21 mouse cellular contexts compared by ENCODE assay signal in the genomic region with DNA sequence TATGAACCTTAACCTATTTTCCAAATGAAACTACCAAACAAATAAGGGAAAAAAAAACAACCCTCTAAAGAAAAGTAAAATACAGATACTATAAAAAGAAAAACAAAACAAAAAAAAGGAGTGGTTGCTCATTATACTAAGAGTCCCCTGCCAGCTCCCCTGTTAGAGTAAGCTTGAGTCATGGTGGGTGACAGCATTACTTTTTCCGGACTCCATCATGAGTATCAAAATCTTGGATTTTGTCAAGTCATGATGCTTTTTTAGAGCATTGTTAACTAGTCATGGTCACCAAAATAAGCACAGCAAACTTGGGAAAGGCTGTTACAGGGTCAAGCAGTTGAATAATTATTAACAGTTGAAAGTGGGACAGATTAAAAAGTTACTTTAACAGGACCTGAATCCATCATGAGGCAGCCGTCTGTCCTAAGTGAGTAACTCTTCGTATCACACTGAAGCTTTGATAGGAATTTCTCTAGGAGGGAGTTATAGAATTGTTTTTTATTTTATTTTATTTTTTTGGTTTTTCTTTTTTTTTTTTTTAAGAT. TPM values are rescaled to one million over a fixed set of nuclear protein-coding genes. Genes with fewer than 3 reads are reported as not detected.
A peak's percentile ranks its signal among the peaks of the same experiment; 100 is the strongest.
DNase-seq lines count a peak whose midpoint lies in the region; ATAC-seq and TF ChIP-seq lines count a peak whose summit lies in the region.
"Had no signal": no experiment of that assay in that cellular context is flagged by ENCODE, and none has a peak within 500 bp of the region (broad histone marks: within the 10 kb centered on the region; RNA-seq: fewer than 3 reads in every experiment).

No protein-coding gene starts in this region.

- TF ChIP-seq POLR2A in kidney, adult 2 months (IDR thresholded peaks at IDR 0.05; ENCODE audit: low read depth, low read length): no peak
- no peak for TF ChIP-seq POLR2A in MEL (IDR thresholded peaks at IDR 0.05; ENCODE audit: control insufficient read depth in 1 of 2, insufficient read depth in 1 of 2, low read depth in 1 of 2, low read length in 2 of 2, poor library complexity in 1 of 2)

- intact Hi-C loops in left cerebral cortex, postnatal 14 days (cut with DNase I): no loop called here

- WGBS in kidney, adult 2 months: 29% methylated on average over 3 of the region's 3 CpGs
- WGBS in kidney, embryonic 14.5 days: 81% methylated on average over 3 of the region's 3 CpGs
- 83% methylated on average over 3 of the region's 3 CpGs for WGBS in liver, embryonic 12.5 days (ENCODE audit: insufficient replicate concordance)

- no peak overlapping the region for H3K9ac ChIP-seq in kidney, embryonic 14.5 days (ENCODE audit: low read depth, low read length)
- 0 out of 2 replicates have a peak overlapping the region, but pooled peaks have one; percentile 26 for H3K9ac ChIP-seq in MEL (ENCODE audit: control insufficient read depth, low read depth, low read length, poor library complexity, severe bottlenecking)
- no peak overlapping the region for H3K9ac ChIP-seq in liver, embryonic 12.5 days
- H3K9ac ChIP-seq: hindbrain, embryonic 15.5 days; neural tube, embryonic 12.5 days had no signal

- DNase-seq in kidney, adult 2 months: peak; percentile 77
- DNase-seq in 416B (ENCODE audit: low read depth): peak; percentile 80
- peak; percentile 45 for DNase-seq in MEL (ENCODE audit: low read depth, low spot score)
- no peak for DNase-seq in left cerebral cortex, postnatal 14 days (ENCODE audit: low spot score in 2 of 2)
- DNase-seq in lung, postnatal 10 days: no peak
- no peak for DNase-seq in right cerebral cortex, adult 2 months (ENCODE audit: low spot score in 2 of 2)
- DNase-seq: adrenal gland, postnatal 14 days; cerebellum, adult 2 months; heart, postnatal 36 days; right cerebral cortex, postnatal 25 days; thymus, postnatal 14 days had no signal

- TF ChIP-seq EP300 in MEL (IDR thresholded peaks at IDR 0.05; ENCODE audit: low read depth in 1 of 2, low read length in 2 of 2): no peak

- no peak for TF ChIP-seq RAD21 in MEL (IDR thresholded peaks at IDR 0.05; ENCODE audit: low read depth, low read length)

- peaks cover 41% of the 10 kb centered on the region for H3K79me2 ChIP-seq in MEL (ENCODE audit: control insufficient read depth, insufficient read depth, low read length, poor library complexity)

- no peaks in the 10 kb centered on the region for H3K27me3 ChIP-seq in kidney, adult 2 months (replicated peaks; ENCODE audit: control insufficient read depth, insufficient read depth, low read length)
- no peaks in the 10 kb centered on the region for H3K27me3 ChIP-seq in kidney, embryonic 14.5 days (ENCODE audit: control insufficient read depth, insufficient read depth, low read length)
- H3K27me3 ChIP-seq in MEL (ENCODE audit: control insufficient read depth in 1 of 2, insufficient read depth in 2 of 2, low read length in 2 of 2): no peaks in the 10 kb centered on the region
- no peaks in the 10 kb centered on the region for H3K27me3 ChIP-seq in liver, embryonic 12.5 days (replicated peaks)
- H3K27me3 ChIP-seq: embryonic facial prominence, embryonic 12.5 days; heart, embryonic 12.5 days; hindbrain, embryonic 15.5 days; lung, embryonic 15.5 days; neural tube, embryonic 12.5 days had no signal

- peaks cover 3% of the 10 kb centered on the region; the same call in 1 of the 2 replicates for H3K36me3 ChIP-seq in kidney, adult 2 months (ENCODE audit: control insufficient read depth, insufficient read depth, low read length)
- H3K36me3 ChIP-seq in kidney, embryonic 14.5 days (ENCODE audit: control insufficient read depth, insufficient read depth, low read length): peaks cover 28% of the 10 kb centered on the region
- peaks cover 25 to 35% of the 10 kb centered on the region in 2 experiments for H3K36me3 ChIP-seq in MEL (ENCODE audit: control insufficient read depth in 1 of 2, insufficient read depth in 2 of 2, low read length in 2 of 2)
- H3K36me3 ChIP-seq in liver, embryonic 12.5 days: peaks cover 37% of the 10 kb centered on the region

- H3K4me3 ChIP-seq in kidney, adult 2 months (ENCODE audit: insufficient read depth, low read depth, low read length): no peak overlapping the region
- H3K4me3 ChIP-seq in kidney, embryonic 14.5 days (ENCODE audit: low read length): no peak overlapping the region
- peak overlapping the region in 1 of 2 experiments; percentile 84; a peak in 2 of 4 replicates for H3K4me3 ChIP-seq in MEL (ENCODE audit: control insufficient read depth in 1 of 2, insufficient read depth in 1 of 2, low read depth in 2 of 2, low read length in 2 of 2)
- peak overlapping the region; percentile 18 for H3K4me3 ChIP-seq in liver, embryonic 12.5 days

- H3K27ac ChIP-seq in kidney, adult 2 months (ENCODE audit: insufficient read depth, low read depth, low read length): no peak overlapping the region
- H3K27ac ChIP-seq in kidney, embryonic 14.5 days (ENCODE audit: low read depth, low read length): no peak overlapping the region
- H3K27ac ChIP-seq in MEL (ENCODE audit: control insufficient read depth, low read depth, low read length): no peak overlapping the region
- H3K27ac ChIP-seq in liver, embryonic 12.5 days: no peak overlapping the region
- H3K27ac ChIP-seq: embryonic facial prominence, embryonic 12.5 days; hindbrain, embryonic 15.5 days; kidney, postnatal 0 days; left cerebral cortex, adult 2 months; lung, embryonic 15.5 days; neural tube, embryonic 12.5 days had no signal

- no peak for ATAC-seq in kidney, embryonic 14.5 days (ENCODE audit: low FRiP score, low TSS enrichment)
- no peak for ATAC-seq in liver, embryonic 12.5 days
- ATAC-seq: activated CD4-positive, CD25-positive, alpha-beta regulatory T cell, adult 4 months had no signal

- peaks cover 4% of the 10 kb centered on the region; the same call in 1 of the 2 replicates for H3K4me1 ChIP-seq in kidney, adult 2 months (ENCODE audit: control insufficient read depth, insufficient read depth, low read length)
- H3K4me1 ChIP-seq in kidney, embryonic 14.5 days (ENCODE audit: control insufficient read depth, insufficient read depth, low read length): peaks cover 7% of the 10 kb centered on the region
- peaks cover 15 to 17% of the 10 kb centered on the region in 2 experiments for H3K4me1 ChIP-seq in MEL (ENCODE audit: control insufficient read depth in 1 of 2, insufficient read depth in 2 of 2, low read length in 2 of 2)
- peaks cover 15% of the 10 kb centered on the region for H3K4me1 ChIP-seq in liver, embryonic 12.5 days

- H3K4me2 ChIP-seq in kidney, embryonic 14.5 days (replicated peaks; ENCODE audit: low read depth, low read length): no peak overlapping the region
- H3K4me2 ChIP-seq in liver, embryonic 12.5 days: peak overlapping the region; percentile 25

- no peaks in the 10 kb centered on the region for H3K9me3 ChIP-seq in kidney, embryonic 14.5 days (ENCODE audit: control insufficient read depth, low read length)
- H3K9me3 ChIP-seq in MEL (replicated peaks; ENCODE audit: insufficient read depth, low read length): no peaks in the 10 kb centered on the region
- H3K9me3 ChIP-seq in liver, embryonic 12.5 days (replicated peaks): no peaks in the 10 kb centered on the region
- H3K9me3 ChIP-seq: embryonic facial prominence, embryonic 12.5 days; heart, embryonic 12.5 days; hindbrain, embryonic 15.5 days; lung, embryonic 15.5 days; neural tube, embryonic 12.5 days had no signal

- TF ChIP-seq CTCF in kidney, adult 2 months (conservative IDR thresholded peaks at IDR 0.05; ENCODE audit: insufficient read depth, insufficient read length, low read depth, low read length): no peak
- TF ChIP-seq CTCF in MEL (IDR thresholded peaks at IDR 0.05 in 2 of 3, conservative IDR thresholded peaks at IDR 0.05 in 1 of 3; ENCODE audit: control insufficient read depth in 1 of 3, insufficient read depth in 1 of 3, low read depth in 2 of 3, low read length in 3 of 3, poor library complexity in 1 of 3, severe bottlenecking in 1 of 3): no peak

TF ChIP-seq in MEL, 35 proteins besides CTCF, POLR2A, EP300 and RAD21 (continues in another document):
- TF ChIP-seq TAL1 (IDR thresholded peaks at IDR 0.05; ENCODE audit: low read length): no peak
- 0 out of 2 replicates have a peak, but pooled peaks have one; percentile 37 for TF ChIP-seq CHD1 (IDR thresholded peaks at IDR 0.05; ENCODE audit: low read depth, low read length)

RNA-seq across cellular contexts. Expression of gene Psmd11, which starts 2.0 kb away (rescaled TPM):
- 52.8 and 53.4 TPM in 2 replicates for polyA plus RNA-seq in kidney, adult 2 months (2012; rRNA removed)
- polyA plus RNA-seq in kidney, embryonic 14.5 days (2014; fragmentation: Nextera tagmentation; extraction: Ambion mirVana): 300 and 337 TPM in 2 replicates
- total RNA-seq in MEL (2012; rRNA removed): 110 and 153 TPM in 2 replicates
- polyA plus RNA-seq in MEL (2012; ENCODE audit: insufficient read depth in 1 of 2, insufficient read length in 2 of 2, low read depth in 1 of 2, low replicate concordance in 2 of 2, missing spikeins in 1 of 2): 100 to 1,000 TPM; 184 to 324 TPM
- polyA plus RNA-seq in liver, embryonic 12.5 days (2016; fragmentation: Nextera tagmentation; extraction: Ambion mirVana): 228 and 233 TPM in 2 replicates
- 100 to 1,000 TPM in 1 of 2 experiments, 10 to 100 TPM in 1; 99.3 to 100 TPM for total RNA-seq in left cerebral cortex, postnatal 14 days (2021)

RNA-seq across cellular contexts. Expression of gene Cdk5r1, which starts 46.4 kb away (rescaled TPM):
- 0.53 and 1.0 TPM in 2 replicates for polyA plus RNA-seq in kidney, adult 2 months (2012; rRNA removed)
- polyA plus RNA-seq in kidney, embryonic 14.5 days (2014; fragmentation: Nextera tagmentation; extraction: Ambion mirVana): 0.84 and 1.6 TPM in 2 replicates
- 0.88 and 1.2 TPM in 2 replicates for total RNA-seq in MEL (2012; rRNA removed)
- 1 to 10 TPM in 1 of 2 experiments, not detected in 1; 1.1 TPM for polyA plus RNA-seq in MEL (2012; ENCODE audit: insufficient read depth in 1 of 2, insufficient read length in 2 of 2, low read depth in 1 of 2, low replicate concordance in 2 of 2, missing spikeins in 1 of 2)
- 0.62 and 0.75 TPM in 2 replicates for polyA plus RNA-seq in liver, embryonic 12.5 days (2016; fragmentation: Nextera tagmentation; extraction: Ambion mirVana)
- 100 to 1,000 TPM; 359 to 367 TPM for total RNA-seq in left cerebral cortex, postnatal 14 days (2021)

RNA-seq across cellular contexts. Expression of gene Zfp207, which starts 47.4 kb away (rescaled TPM):
- 66.8 and 72.8 TPM in 2 replicates for polyA plus RNA-seq in kidney, adult 2 months (2012; rRNA removed)
- polyA plus RNA-seq in kidney, embryonic 14.5 days (2014; fragmentation: Nextera tagmentation; extraction: Ambion mirVana): 297 and 300 TPM in 2 replicates
- 143 and 150 TPM in 2 replicates for total RNA-seq in MEL (2012; rRNA removed)
- 100 to 1,000 TPM; 186 to 347 TPM for polyA plus RNA-seq in MEL (2012; ENCODE audit: insufficient read depth in 1 of 2, insufficient read length in 2 of 2, low read depth in 1 of 2, low replicate concordance in 2 of 2, missing spikeins in 1 of 2)
- polyA plus RNA-seq in liver, embryonic 12.5 days (2016; fragmentation: Nextera tagmentation; extraction: Ambion mirVana): 143 TPM in 2 replicates
- 100 to 1,000 TPM; 140 to 143 TPM for total RNA-seq in left cerebral cortex, postnatal 14 days (2021)

RNA-seq across cellular contexts. Expression of gene 5730455P16Rik, which starts 52.6 kb away (rescaled TPM):
- 4.1 and 5.0 TPM in 2 replicates for polyA plus RNA-seq in kidney, adult 2 months (2012; rRNA removed)
- polyA plus RNA-seq in kidney, embryonic 14.5 days (2014; fragmentation: Nextera tagmentation; extraction: Ambion mirVana): 16.9 and 22.9 TPM in 2 replicates
- total RNA-seq in MEL (2012; rRNA removed): 9.4 and 10.1 TPM in 2 replicates
- 1 to 10 TPM in 1 of 2 experiments, not detected in 1; 9.5 TPM for polyA plus RNA-seq in MEL (2012; ENCODE audit: insufficient read depth in 1 of 2, insufficient read length in 2 of 2, low read depth in 1 of 2, low replicate concordance in 2 of 2, missing spikeins in 1 of 2)
- 11.3 and 12.0 TPM in 2 replicates for polyA plus RNA-seq in liver, embryonic 12.5 days (2016; fragmentation: Nextera tagmentation; extraction: Ambion mirVana)
- total RNA-seq in left cerebral cortex, postnatal 14 days (2021): 10 to 100 TPM; 48.4 to 50.3 TPM

Comparison
In these comparisons a context has a peak if more than half of its experiments do, and no peak if none do; other contexts are left out.
1. DNase-seq: peak in kidney, adult 2 months (single experiment), 416B (single experiment) and MEL (single experiment); none in left cerebral cortex, postnatal 14 days (0 of 2), lung, postnatal 10 days (single experiment) and right cerebral cortex, adult 2 months (0 of 2).